In genomic region chr17:30800261-30800985, GRCm38 (mm10) we compare ENCODE assay signal across 18 mouse cellular contexts.
"Had no signal": no experiment of that assay in that cellular context is flagged by ENCODE, and none has a peak within 500 bp of the region (broad histone marks: within the 10 kb centered on the region; RNA-seq: fewer than 3 reads in every experiment).

No protein-coding gene starts in this region.

- H3K4me3 ChIP-seq: midbrain, embryonic 10.5 days; midbrain, embryonic 12.5 days; myocyte; neural tube, embryonic 13.5 days; neural tube, embryonic 15.5 days had no signal

- H3K27me3 ChIP-seq: midbrain, embryonic 12.5 days; neural tube, embryonic 13.5 days; neural tube, embryonic 15.5 days had no signal

- H3K9me3 ChIP-seq: midbrain, embryonic 12.5 days; neural tube, embryonic 15.5 days had no signal

- H3K36me3 ChIP-seq: midbrain, embryonic 10.5 days; midbrain, embryonic 12.5 days; neural tube, embryonic 13.5 days; neural tube, embryonic 15.5 days had no signal

- DNase-seq: lung, adult 18-20 months; lung, embryonic 14.5 days; lung, postnatal 10 days; lung, postnatal 4 days; midbrain, embryonic 14.5 days; retina, postnatal 1 day; right cerebral cortex, adult 18-20 months; right cerebral cortex, postnatal 25 days; right cerebral cortex, postnatal 4 days; spleen, adult 18-20 months; thymus, adult 2 months; thymus, postnatal 25 days; thymus, postnatal 4 days had no signal

- H3K9ac ChIP-seq: lung, embryonic 14.5 days; midbrain, embryonic 12.5 days; neural tube, embryonic 13.5 days; neural tube, embryonic 15.5 days had no signal

- H3K27ac ChIP-seq: midbrain, embryonic 10.5 days; midbrain, embryonic 12.5 days; neural tube, embryonic 13.5 days; neural tube, embryonic 15.5 days had no signal
